Mouse (Mus musculus) bone marrow macrophage, adult 2 months (primary cell): ENCODE measurements around the gene Chd6.
"Not testable (repeated sequence)": the region's sequence is repeated elsewhere in the genome, so short reads cannot be mapped to it uniquely, and the experiment has no call there.

Experiments
- CTCF ChIP-seq: IDR thresholded peaks from 2 replicates; pipeline ENCODE4 v1.5.1; 2012; ENCODE audit warnings: low read depth, mild to moderate bottlenecking, low read length, moderate library complexity
- POLR2A ChIP-seq: IDR thresholded peaks from 2 replicates; pipeline ENCODE4 v1.6.1; 2012; ENCODE audit warnings: mild to moderate bottlenecking, low read depth, low read length, borderline replicate concordance

DNA sequence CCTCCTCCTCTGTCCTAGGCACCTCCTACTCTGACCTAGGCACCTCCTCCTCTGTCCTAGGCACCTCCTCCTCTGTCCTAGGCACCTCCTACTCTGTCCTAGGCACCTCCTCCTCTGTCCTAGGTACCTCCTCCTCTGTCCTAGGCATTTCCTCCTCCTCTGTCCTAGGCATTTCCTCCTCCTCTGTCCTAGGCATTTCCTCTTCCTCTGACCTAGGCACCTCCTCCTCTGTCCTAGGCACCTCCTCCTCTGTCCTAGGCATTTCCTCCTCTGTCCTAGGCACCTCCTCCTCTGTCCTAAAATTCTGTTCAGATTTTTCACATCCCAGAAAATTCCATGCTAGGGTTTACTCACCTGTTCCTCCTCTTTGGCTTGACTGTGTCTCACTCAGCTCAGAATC, 151.1 kb downstream of the Chd6 start:
- TF ChIP-seq CTCF, POLR2A: not testable (repeated sequence)
